Mouse (Mus musculus) cerebellum, adult 2 months (tissue): ENCODE measurements at regions not wholly inside any gene's neighbourhood (a gene's known extent, or its start where the extent isn't known, plus 50 kb on each side); places are given as distances from the start of the nearest gene placed in this dataset.

ENCODE experiments used
- CTCF ChIP-seq: fragments of 200-500 bp; IDR thresholded peaks from 2 replicates; pipeline ENCODE4 v1.5.1; 2011; ENCODE audit warnings: low read depth, mild to moderate bottlenecking, control low read depth, low read length, moderate library complexity, borderline replicate concordance; ENCODE audit not compliant: insufficient read depth
- POLR2A ChIP-seq: fragments of 200-500 bp; IDR thresholded peaks from 2 replicates; pipeline ENCODE4 v1.6.1; 2011; ENCODE audit warnings: low read length, control low read depth, borderline replicate concordance; ENCODE audit not compliant: insufficient read depth

- no peak for TF ChIP-seq CTCF
- no peak for TF ChIP-seq POLR2A
These were observed 74.0 kb upstream of the Thpo start for GRCm38 (mm10) chr16:20808263-20808662.
